Mouse (Mus musculus): Measurements from ENCODE around the gene Zmynd8. TPM values are rescaled to one million over a fixed set of nuclear protein-coding genes. Genes with fewer than 3 reads are reported as not detected.
"Not testable (repeated sequence)": the region's sequence is repeated elsewhere in the genome, so short reads cannot be mapped to it uniquely, and the experiment has no call there.

Zmynd8 gene
- total RNA-seq, 2 experiments from 2014 or later, result 162 to 181 TPM

- no peak for DNase-seq
Observed at GRCm38 (mm10) chr2:165832295-165832694, 66.5 kb downstream of the Zmynd8 start.

- DNase-seq, result no peak
Observed at GRCm38 (mm10) chr2:165831637-165832289, 67.1 kb downstream of the Zmynd8 start.

GRCm38 (mm10) chr2:165828770-165829169, 70.0 kb downstream of the Zmynd8 start:
- DNase-seq, result no peak

- peak; percentile 79 for DNase-seq
Observed at GRCm38 (mm10) chr2:165825964-165826712, 72.7 kb downstream of the Zmynd8 start.

- DNase-seq, result no peak
Observed at GRCm38 (mm10) chr2:165825261-165825900, 73.4 kb downstream of the Zmynd8 start.

GRCm38 (mm10) chr2:165824826-165825225, 74.0 kb downstream of the Zmynd8 start:
- DNase-seq, result no peak

- no peak for DNase-seq
Observed at GRCm38 (mm10) chr2:165822478-165822877, 76.3 kb downstream of the Zmynd8 start.

GRCm38 (mm10) chr2:165821671-165822070, 77.1 kb downstream of the Zmynd8 start:
- no peak for DNase-seq

GRCm38 (mm10) chr2:165820504-165821095, 78.2 kb downstream of the Zmynd8 start:
- no peak for DNase-seq

GRCm38 (mm10) chr2:165820073-165820472, 78.7 kb downstream of the Zmynd8 start:
- DNase-seq, result no peak

- DNase-seq, result peak; percentile 58 to 63
Observed at GRCm38 (mm10) chr2:165818985-165819948, 79.5 kb downstream of the Zmynd8 start.

GRCm38 (mm10) chr2:165818570-165818969, 80.2 kb downstream of the Zmynd8 start:
- no peak for DNase-seq

GRCm38 (mm10) chr2:165817437-165817836, 81.4 kb downstream of the Zmynd8 start:
- DNase-seq, result no peak

- DNase-seq, result no peak
Observed at GRCm38 (mm10) chr2:165815103-165815880, 83.5 kb downstream of the Zmynd8 start.

GRCm38 (mm10) chr2:165812889-165813288, 85.9 kb downstream of the Zmynd8 start:
- no peak for DNase-seq

GRCm38 (mm10) chr2:165811536-165811935, 87.3 kb downstream of the Zmynd8 start:
- DNase-seq, result no peak

GRCm38 (mm10) chr2:165809901-165810477, 88.8 kb downstream of the Zmynd8 start:
- DNase-seq, result no peak

- no peak for DNase-seq
Observed at GRCm38 (mm10) chr2:165809091-165809490, 89.7 kb downstream of the Zmynd8 start.

GRCm38 (mm10) chr2:165808179-165808975, 90.4 kb downstream of the Zmynd8 start:
- no peak for DNase-seq

GRCm38 (mm10) chr2:165800174-165800573, 98.6 kb downstream of the Zmynd8 start:
- not testable (repeated sequence) for DNase-seq
